Mouse (Mus musculus): Measurements from ENCODE around the gene Akr1b10. TPM values are rescaled to one million over a fixed set of nuclear protein-coding genes. Genes with fewer than 3 reads are reported as not detected.
A peak's percentile ranks its signal among the peaks of the same experiment; 100 is the strongest.
"Not testable (repeated sequence)": the region's sequence is repeated elsewhere in the genome, so short reads cannot be mapped to it uniquely, and the experiment has no call there.

Akr1b10 gene
- polyA plus RNA-seq, 1 experiment = 86.2 TPM

DNA sequence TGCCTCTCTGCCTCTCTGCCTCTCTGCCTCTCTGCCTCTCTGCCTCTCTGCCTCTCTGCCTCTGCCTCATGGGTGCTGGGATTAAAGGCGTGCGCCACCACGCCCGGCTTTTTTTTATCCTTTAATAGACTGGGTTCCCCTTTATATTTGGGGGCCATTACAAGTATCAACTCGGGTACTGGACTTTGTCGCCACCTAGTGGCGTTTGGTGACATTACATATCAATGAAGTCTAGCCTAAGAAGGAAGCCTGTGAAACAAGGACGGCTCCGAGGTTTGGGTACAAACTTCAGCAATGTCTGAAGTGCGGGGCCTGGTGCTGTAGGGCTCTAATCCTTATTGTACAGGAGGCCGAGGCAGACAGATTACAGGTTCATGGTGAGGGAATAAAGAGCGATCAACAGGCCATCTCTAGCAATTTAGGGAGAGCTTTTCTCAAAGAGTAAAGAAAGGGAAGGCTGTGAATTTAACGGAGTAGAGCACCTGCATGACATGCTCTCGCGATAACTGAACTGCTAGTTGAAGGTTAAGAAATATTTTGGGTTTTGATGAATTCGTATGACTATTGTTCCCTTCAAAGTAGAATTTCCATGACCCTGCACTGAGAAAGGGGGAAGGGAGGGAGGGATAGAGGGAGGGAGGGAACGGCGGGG is 12.2 kb upstream of the Akr1b10 start:
- peak; percentile 49 for DNase-seq (ENCODE audit: low spot score)

GRCm38 (mm10) chr6:34373841-34374240 is 10.2 kb upstream of the Akr1b10 start:
- no peak for DNase-seq (ENCODE audit: low spot score)

DNA sequence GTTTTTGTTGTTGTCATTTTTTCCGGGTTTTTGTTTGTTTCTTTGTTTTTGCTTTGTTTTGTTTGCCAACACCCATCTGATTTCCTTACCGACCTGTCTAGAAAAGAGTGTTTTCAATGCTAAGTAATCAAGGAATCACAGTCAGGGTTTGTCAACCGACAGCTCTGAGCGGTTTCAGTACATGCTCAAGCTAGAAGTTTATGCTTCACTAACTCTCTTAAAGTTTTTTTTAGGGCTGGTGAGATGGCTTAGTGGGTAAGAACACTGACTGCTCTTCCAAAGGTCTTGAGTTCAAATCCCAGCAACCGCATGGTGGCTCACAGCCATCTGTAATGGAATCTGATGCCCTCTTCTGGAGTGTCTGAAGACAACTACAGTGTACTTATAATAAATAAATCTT is 8.1 kb upstream of the Akr1b10 start:
- DNase-seq (ENCODE audit: low spot score) = not testable (repeated sequence)

GRCm38 (mm10) chr6:34383401-34383800 is 617 bp upstream of the Akr1b10 start:
- no peak for DNase-seq (ENCODE audit: low spot score)

DNA sequence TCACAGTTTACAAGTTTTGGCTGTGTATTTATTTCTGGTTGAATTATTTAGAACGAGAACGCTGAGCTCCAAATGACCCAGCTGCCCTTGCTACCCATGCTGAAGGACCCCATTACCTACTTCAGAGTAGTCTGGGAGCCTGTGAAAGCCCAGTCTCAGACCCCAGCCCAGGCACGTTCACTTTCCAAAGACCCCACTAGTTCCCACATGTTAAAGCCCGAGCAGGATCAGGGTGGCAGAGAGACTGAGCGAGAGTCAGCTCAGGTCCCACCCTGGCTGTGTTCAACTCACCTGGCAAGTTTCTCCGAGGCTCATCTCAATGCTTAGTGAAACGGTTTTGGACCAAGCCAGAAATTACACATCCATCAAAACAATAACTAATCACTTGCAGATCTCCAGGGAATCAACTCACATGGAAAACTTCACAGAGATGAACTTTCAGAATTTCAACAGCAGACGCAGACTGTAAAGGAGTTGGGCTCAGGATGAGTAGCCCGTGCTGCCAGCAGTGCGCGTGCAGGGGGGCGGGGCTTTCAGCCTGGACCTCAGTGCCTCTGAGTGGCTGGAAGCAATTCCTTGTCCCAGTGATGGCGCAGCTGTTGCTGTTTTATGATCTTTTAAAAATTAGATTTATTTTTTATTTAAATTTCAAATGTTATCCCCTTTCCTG is 818 bp downstream of the Akr1b10 start:
- DNase-seq (ENCODE audit: low spot score) = peak; percentile 34

DNA sequence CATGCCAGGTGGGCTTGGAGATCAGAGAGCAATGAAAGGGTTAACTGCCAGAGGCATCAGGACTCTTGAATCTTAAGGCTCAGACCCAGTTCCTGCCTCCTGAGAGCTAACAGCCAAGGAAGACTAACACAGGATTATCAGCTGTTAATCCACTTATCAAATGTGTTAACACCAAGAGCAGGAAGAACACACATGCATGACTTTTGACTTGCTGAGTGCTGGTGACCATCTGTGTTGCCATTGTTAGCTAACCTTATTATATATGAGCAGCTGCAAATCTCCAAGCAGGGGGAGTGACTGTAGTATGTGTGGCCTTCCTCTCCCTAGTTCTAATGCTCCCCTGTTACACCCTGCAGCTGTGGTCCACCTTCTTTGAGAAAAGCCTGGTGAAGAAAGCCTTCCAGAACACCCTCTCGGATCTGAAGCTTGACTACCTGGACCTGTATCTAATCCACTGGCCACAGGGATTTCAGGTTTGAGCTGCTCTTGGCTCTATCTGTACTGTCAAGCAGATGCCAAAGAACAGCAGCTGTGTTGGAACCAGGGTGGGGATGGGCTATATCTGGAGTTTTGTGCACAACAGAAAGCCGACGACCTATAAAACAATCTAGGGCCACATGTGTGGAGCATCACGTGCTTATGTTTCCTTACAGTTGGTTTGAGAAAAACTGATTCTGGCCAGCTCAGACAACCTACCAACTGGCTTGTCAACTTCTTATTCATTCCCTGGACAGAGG is 4.6 kb downstream of the Akr1b10 start:
- DNase-seq (ENCODE audit: low spot score) = no peak

- no peak for DNase-seq (ENCODE audit: low spot score)
Measured at GRCm38 (mm10) chr6:34395897-34396296, 11.9 kb downstream of the Akr1b10 start.

- no peak for DNase-seq (ENCODE audit: low spot score)
Measured at GRCm38 (mm10) chr6:34398431-34398830, 14.4 kb downstream of the Akr1b10 start.

GRCm38 (mm10) chr6:34399606-34400220 is 15.7 kb downstream of the Akr1b10 start:
- DNase-seq (ENCODE audit: low spot score) = no peak

DNA sequence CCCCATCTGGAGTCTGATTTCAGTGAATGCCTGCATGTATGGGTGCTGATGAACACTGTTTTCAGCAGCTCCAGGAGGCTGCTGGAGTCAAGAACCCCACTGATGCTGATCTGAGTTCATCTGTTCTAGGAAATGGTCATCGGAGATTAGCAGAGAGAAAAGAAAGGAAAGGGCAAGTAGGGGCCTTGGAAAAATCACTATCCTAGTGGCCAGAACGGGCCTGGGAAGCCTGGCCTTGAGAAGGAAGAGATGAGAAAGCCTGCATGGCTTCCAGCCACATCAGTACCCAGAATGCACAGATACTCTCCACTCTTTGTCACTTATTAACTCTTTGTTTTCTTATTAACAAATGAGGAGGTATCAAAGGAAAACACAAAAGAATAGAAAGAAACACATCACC is 16.7 kb downstream of the Akr1b10 start:
- DNase-seq (ENCODE audit: low spot score) = no peak

DNA sequence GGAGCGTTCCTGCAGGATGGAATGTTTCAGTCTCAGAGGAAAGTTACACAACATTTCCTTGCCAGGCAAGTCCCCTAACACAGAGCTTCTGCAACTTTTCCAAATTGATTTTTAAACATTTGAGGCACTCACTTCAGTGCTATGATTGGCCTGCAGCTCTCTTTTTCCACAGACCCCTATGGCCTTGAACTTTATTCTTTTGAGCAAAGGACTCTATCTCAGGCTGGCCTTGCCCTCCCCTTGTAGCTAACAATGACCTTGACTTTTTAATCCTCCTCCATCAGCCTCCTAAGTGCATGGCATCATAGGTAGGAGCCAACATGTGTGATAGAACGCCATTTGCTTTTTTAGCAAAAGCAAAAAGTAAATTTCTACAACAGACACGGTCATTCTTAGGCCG is 22.7 kb downstream of the Akr1b10 start:
- no peak for DNase-seq (ENCODE audit: low spot score)

DNA sequence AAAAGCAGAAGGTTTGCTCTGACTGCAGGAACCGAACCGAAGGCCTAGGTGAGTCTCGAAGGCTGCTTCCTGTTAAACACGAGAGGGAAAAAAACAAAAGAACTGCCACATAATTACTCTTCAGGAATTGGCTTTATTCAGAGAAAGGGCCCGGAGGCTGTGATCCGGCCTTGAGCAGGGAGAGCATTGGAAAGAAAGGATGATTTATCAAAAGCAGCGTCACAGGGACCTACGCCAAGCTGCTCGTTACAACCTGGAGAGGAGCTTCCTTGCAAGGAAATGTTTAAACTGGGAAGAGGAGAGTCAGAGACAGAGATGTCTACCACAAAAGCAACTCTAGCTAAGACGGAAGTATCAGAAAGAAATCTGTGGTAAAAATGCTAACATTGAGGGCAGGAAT is 23.4 kb downstream of the Akr1b10 start:
- no peak for DNase-seq (ENCODE audit: low spot score)

DNA sequence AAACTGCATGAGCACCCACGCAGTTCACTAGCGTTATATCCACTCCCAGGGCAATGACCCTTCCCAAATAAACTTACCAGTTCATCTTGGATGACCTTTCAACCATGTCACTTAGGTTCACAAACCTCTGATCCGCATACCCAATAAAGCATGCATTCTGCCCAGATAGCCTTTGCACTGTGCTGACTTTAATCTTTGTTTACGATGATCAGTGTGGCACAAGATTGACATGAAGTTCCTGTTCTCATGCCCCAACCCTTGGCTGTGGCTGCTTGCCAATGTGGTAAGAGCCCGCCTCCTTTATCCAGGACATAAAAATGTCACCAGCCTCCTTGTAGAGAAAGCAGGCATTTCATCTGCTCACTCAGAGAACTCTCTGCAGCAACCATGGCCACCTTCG is 28.0 kb downstream of the Akr1b10 start, which contains the start of gene Akr1b7:
Gene Akr1b7, plus strand, starts transcription at position 312 of the 400 bp plus-strand sequence.
- DNase-seq (ENCODE audit: low spot score) = no peak

- DNase-seq (ENCODE audit: low spot score) = no peak
Measured at GRCm38 (mm10) chr6:34412688-34413087, 28.7 kb downstream of the Akr1b10 start.

- DNase-seq (ENCODE audit: low spot score) = not testable (repeated sequence)
Measured at GRCm38 (mm10) chr6:34413386-34413785, 29.4 kb downstream of the Akr1b10 start.

DNA sequence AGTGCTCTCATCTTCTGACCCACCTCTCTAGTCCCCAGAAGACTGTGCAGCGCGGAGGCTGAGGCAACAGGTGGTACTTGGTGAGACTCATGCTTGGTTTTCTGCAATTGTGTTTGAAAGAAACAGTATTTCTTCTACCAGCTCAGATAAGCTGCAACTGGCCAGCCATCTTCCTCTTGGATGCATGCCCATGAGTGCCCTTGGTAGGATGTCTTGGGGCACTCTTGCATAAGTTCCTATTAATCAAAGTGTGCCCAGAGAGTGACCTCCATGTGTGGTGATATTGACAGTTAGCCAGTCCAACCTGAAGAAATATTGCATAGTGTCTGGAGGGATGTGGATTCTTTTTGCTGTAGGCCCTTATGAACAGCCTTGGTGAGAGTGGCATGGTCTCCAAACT is 32.5 kb downstream of the Akr1b10 start:
- no peak for DNase-seq (ENCODE audit: low spot score)

DNA sequence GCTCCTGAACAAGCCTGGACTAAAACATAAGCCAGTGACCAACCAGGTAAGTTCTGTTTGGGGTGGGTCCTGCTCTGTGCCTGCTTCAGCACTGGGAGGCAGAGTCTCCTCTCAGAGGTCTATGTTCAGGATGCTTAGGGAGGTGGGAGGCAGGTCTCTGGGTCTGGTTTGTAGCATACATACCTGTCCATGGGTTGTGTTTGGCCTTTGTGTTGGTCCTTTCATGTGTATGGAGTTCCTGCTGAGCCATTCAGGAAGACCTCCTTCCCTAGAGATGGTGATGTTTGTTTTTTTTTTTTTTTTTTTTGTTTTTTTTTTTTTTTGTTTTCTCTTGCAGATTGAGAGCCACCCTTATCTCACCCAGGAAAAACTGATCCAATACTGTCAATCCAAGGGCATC is 35.1 kb downstream of the Akr1b10 start:
- DNase-seq (ENCODE audit: low spot score) = no peak

DNA sequence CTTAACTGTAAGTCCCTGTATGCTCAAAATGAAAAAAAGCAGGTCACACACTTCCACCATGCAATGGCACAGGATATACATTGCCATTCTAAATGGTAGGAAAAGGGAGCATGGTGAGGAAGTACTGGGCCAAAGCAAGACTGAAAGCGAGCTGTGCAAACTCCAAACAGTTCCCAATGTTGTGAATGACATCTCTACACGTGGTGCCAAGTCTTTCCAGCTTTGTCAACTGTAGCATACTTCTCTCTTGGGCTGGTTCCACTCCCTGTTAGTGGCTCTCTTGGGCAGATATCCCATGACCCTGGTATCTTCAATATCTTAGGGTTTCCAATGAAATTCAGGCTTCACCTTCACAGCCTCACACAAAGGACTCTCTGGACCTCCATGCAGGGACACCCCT is 55.0 kb downstream of the Akr1b10 start:
- DNase-seq (ENCODE audit: low spot score) = no peak

DNA sequence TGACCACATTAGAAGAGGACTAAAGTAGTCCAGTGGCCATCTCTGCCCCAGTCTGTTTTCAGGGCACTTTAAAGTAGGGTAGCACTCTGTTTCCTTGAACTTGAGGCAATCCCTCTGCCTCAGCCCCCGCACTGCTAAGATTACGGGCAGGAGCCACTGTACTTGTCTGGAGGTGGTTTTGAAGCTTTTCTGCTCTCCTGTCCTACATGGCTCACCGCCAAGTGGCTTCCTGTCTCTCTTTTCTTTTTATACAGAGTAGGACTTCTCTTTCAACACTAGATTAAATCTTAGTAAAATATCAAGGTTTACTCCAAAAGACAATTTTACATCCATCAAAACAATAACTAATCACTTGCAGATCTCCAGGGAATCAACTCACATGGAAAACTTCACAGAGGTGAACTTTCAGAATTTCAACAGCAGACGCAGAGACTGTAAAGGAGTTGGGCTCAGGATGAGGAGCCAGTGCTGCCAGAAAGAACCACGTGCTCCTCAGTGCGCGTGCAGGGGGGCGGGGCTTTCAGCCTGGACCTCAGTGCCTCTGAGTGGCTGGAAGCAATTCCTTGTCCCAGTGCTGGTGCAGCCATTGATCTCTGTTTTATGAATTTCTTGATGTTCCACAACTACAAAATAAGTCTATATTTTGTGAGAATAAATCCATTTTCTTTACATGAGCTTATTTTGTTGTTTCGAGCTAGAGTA is 57.7 kb downstream of the Akr1b10 start:
- DNase-seq (ENCODE audit: low spot score) = no peak

DNA sequence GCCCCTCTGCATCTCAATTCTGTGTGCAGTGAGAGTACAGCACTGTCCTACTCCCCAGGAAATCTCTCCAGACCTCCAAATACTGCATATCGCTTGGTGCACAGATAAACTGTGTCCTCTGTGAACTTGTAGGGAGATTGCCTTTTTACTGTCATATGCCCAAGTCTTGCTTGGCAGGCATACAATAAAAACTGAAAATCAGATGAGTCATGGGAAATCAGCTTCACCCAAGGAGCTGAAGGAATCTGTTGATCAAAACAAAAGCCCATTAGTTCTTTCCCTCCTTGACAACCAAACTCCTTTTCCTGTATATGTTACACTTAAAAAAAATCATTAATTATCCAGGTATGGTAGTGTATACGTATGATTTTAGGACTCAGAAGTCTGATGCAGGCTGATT is 59.8 kb downstream of the Akr1b10 start:
- DNase-seq (ENCODE audit: low spot score) = no peak
